Mouse (Mus musculus) embryonic fibroblast, embryonic 13.5 days (primary cell): ENCODE results near the gene Klhl42.

Experiments used
- CTCF ChIP-seq: IDR thresholded peaks from 2 replicates; pipeline ENCODE4 v1.5.1; 2011; ENCODE audit warnings: mild to moderate bottlenecking, control low read depth, low read length, moderate library complexity, borderline replicate concordance; ENCODE audit not compliant: insufficient read depth
- POLR2A ChIP-seq: IDR thresholded peaks from 2 replicates; pipeline ENCODE4 v1.6.1; 2011; ENCODE audit warnings: low read depth, mild to moderate bottlenecking, control low read depth, low read length, moderate library complexity

DNA sequence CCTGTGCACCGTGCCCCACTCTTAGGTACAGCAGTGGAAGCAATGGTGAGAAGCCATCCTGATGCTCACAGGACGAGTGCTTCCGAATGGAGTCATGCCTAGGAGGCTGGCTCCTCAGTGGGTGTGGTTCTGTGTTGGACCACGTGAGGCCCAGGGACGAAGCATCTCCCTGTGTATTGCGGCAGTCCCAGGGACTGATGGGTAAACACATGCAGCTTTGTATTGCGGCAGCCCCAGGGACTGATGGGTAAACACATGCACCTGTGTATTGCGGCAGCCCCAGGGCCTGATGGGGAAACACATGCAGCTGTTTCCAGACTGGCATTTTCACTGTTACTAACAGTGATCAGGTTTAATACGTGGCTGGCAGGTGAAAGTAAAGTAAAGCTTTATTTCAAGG, 29.5 kb upstream of the Klhl42 start:
- TF ChIP-seq POLR2A, result no peak
- no peak for TF ChIP-seq CTCF
